Mouse (Mus musculus): ENCODE data around the gene Cdh3.

GRCm38 (mm10) chr8:106510365-106510975, at the start of gene Cdh3:
- TF ChIP-seq CTCF (IDR thresholded peaks at IDR 0.05; ENCODE audit: control insufficient read depth, insufficient read depth, insufficient replicate concordance, low read depth, low read length) (no peak), POLR2A (IDR thresholded peaks at IDR 0.05; ENCODE audit: control insufficient read depth, low read depth, low read length) (0 out of 2 replicates have a peak, but pooled peaks have one; percentile 37)
